Mouse (Mus musculus) limb, embryonic 11.5 days (tissue): ENCODE results near the gene Rgl3. TPM values are rescaled to one million over a fixed set of nuclear protein-coding genes. Genes with fewer than 3 reads are reported as not detected.

Experiments
- ATAC-seq: fragments of 200-750 bp; cut with Nextera tagmentation; 2 replicates; pipeline ENCODE4 v1.8.0; 2017; ENCODE audit warnings: low read depth; ENCODE audit not compliant: insufficient number of reproducible peaks, low FRiP score, low TSS enrichment
- DNase-seq: peaks from one replicate; pipeline ENCODE4 v3.0.0-alpha.2; 2015; ENCODE audit warnings: low spot score
- H3K27ac ChIP-seq: fragments of 300-500 bp; sonication (generic); replicated peaks from 2 replicates; pipeline ENCODE4 v1.5.1; 2014; ENCODE audit warnings: low read depth, mild to moderate bottlenecking, low read length
- H3K27me3 ChIP-seq: fragments of 300-500 bp; sonication (generic); 2 replicates; pipeline ENCODE4 v1.6.1; 2014; ENCODE audit warnings: mild to moderate bottlenecking, low read length, mixed read lengths; ENCODE audit not compliant: control insufficient read depth, insufficient read depth
- H3K36me3 ChIP-seq: fragments of 300-500 bp; sonication (generic); 2 replicates; pipeline ENCODE4 v1.6.1; 2014; ENCODE audit warnings: mild to moderate bottlenecking, low read length, moderate library complexity, mixed read lengths; ENCODE audit not compliant: control insufficient read depth, insufficient read depth
- H3K4me1 ChIP-seq: fragments of 300-500 bp; sonication (generic); 2 replicates; pipeline ENCODE4 v1.6.1; 2014; ENCODE audit warnings: low read length, mixed read lengths; ENCODE audit not compliant: control insufficient read depth, insufficient read depth
- H3K4me2 ChIP-seq: fragments of 300-500 bp; sonication (generic); 2 replicates; pipeline ENCODE4 v1.6.1; 2014; ENCODE audit warnings: low read depth, mild to moderate bottlenecking, moderate library complexity; ENCODE audit not compliant: severe bottlenecking
- H3K4me3 ChIP-seq: fragments of 300-500 bp; sonication (generic); 2 replicates; pipeline ENCODE4 v1.5.1; 2014; ENCODE audit warnings: low read depth, low read length
- H3K9ac ChIP-seq: fragments of 300-500 bp; sonication (generic); 2 replicates; pipeline ENCODE4 v1.6.1; 2014; ENCODE audit warnings: mild to moderate bottlenecking, low read length
- H3K9me3 ChIP-seq: fragments of 300-500 bp; sonication (generic); 2 replicates; pipeline ENCODE4 v1.6.1; 2016; ENCODE audit warnings: low read length; ENCODE audit not compliant: control insufficient read depth
- WGBS: fragments of 180-500 bp; shearing (Covaris S2); extraction: QIAGEN DNeasy Blood & Tissue Kit; methylation state at CpG from one replicate; pipeline ENCODE4 v1.1.7; 2014; 5-methylcytosine and 5-hydroxymethylcytosine counted together
- polyA plus RNA-seq: library from polyadenylated mRNA; unstranded; fragments of >200 nt; fragmentation: Nextera tagmentation; extraction: Ambion mirVana; gene quantifications from 2 replicates; pipeline ENCODE4 v1.2.1, GENCODE M21; 2014

Gene Rgl3
- polyA plus RNA-seq, 1 experiment from 2014 or later = 1.6 TPM

- H3K27me3 ChIP-seq = no peaks in the 10 kb centered on the region
- no peaks in the 10 kb centered on the region for H3K9me3 ChIP-seq
- 0 out of 2 replicates have a peak overlapping the region, but pooled peaks have one; percentile 12 for H3K27ac ChIP-seq
- DNase-seq = no peak
- H3K36me3 ChIP-seq = peaks cover 3% of the 10 kb centered on the region; the same call in 1 of the 2 replicates
- H3K4me3 ChIP-seq = peak overlapping the region; percentile 50
- H3K4me2 ChIP-seq = peak overlapping the region; percentile 58
- H3K4me1 ChIP-seq = 0 out of 2 replicates have a peak, but pooled peaks cover 8% of the 10 kb centered on the region
- ATAC-seq = no peak
- 4% methylated on average over 6 of the region's 6 CpGs for WGBS
- H3K9ac ChIP-seq = peak overlapping the region; percentile 56
These were observed 62.5 kb downstream of the Rgl3 start for GRCm38 (mm10) chr9:21926784-21927183.

GRCm38 (mm10) chr9:21926155-21926554 is 63.1 kb downstream of the Rgl3 start:
- ATAC-seq = no peak
- peaks cover 3% of the 10 kb centered on the region; the same call in 1 of the 2 replicates for H3K36me3 ChIP-seq
- H3K4me2 ChIP-seq = peak overlapping the region; percentile 58

GRCm38 (mm10) chr9:21925506-21925905 is 63.7 kb downstream of the Rgl3 start:
- Histone ChIP-seq H3K9me3 (no peaks in the 10 kb centered on the region), H3K4me2 (no peak overlapping the region), H3K27me3 (no peaks in the 10 kb centered on the region), H3K4me3 (no peak overlapping the region), H3K9ac (no peak overlapping the region), H3K36me3 (peaks cover 3% of the 10 kb centered on the region; the same call in 1 of the 2 replicates), H3K27ac (no peak overlapping the region), H3K4me1 (0 out of 2 replicates have a peak, but pooled peaks cover 8% of the 10 kb centered on the region)
- no peak for ATAC-seq
- DNase-seq = no peak
- WGBS = 93% methylated on average over 1 of the region's 1 CpGs

More at GRCm38 (mm10) chr9:21926155-21926554, 63.1 kb downstream of the Rgl3 start:
- no peaks in the 10 kb centered on the region for H3K27me3 ChIP-seq
- H3K9me3 ChIP-seq = no peaks in the 10 kb centered on the region
- DNase-seq = no peak
- H3K4me1 ChIP-seq = 0 out of 2 replicates have a peak, but pooled peaks cover 8% of the 10 kb centered on the region
- WGBS = 74% methylated on average over 6 of the region's 6 CpGs
- H3K4me3 ChIP-seq = 0 out of 2 replicates have a peak overlapping the region, but pooled peaks have one; percentile 50
- H3K27ac ChIP-seq = no peak overlapping the region
- H3K9ac ChIP-seq = no peak overlapping the region; the same call in 1 of the 2 replicates

GRCm38 (mm10) chr9:21925034-21925433 is 64.2 kb downstream of the Rgl3 start:
- Histone ChIP-seq H3K9me3 (no peaks in the 10 kb centered on the region), H3K4me3 (no peak overlapping the region), H3K4me1 (0 out of 2 replicates have a peak, but pooled peaks cover 8% of the 10 kb centered on the region), H3K9ac (no peak overlapping the region), H3K27ac (no peak overlapping the region), H3K27me3 (no peaks in the 10 kb centered on the region), H3K4me2 (no peak overlapping the region), H3K36me3 (peaks cover 3% of the 10 kb centered on the region; the same call in 1 of the 2 replicates)
- no peak for ATAC-seq
- DNase-seq = no peak
- 96% methylated on average over 3 of the region's 3 CpGs for WGBS

GRCm38 (mm10) chr9:21924099-21924493 is 65.2 kb downstream of the Rgl3 start:
- Histone ChIP-seq H3K4me3 (no peak overlapping the region), H3K9ac (no peak overlapping the region), H3K4me2 (no peak overlapping the region), H3K4me1 (0 out of 2 replicates have a peak, but pooled peaks cover 8% of the 10 kb centered on the region), H3K27me3 (no peaks in the 10 kb centered on the region), H3K9me3 (no peaks in the 10 kb centered on the region), H3K27ac (no peak overlapping the region), H3K36me3 (peaks cover 3% of the 10 kb centered on the region; the same call in 1 of the 2 replicates)
- DNase-seq = no peak
- ATAC-seq = no peak
- 88% methylated on average over 6 of the region's 6 CpGs for WGBS

- Histone ChIP-seq H3K9me3 (no peaks in the 10 kb centered on the region), H3K27ac (no peak overlapping the region), H3K4me2 (no peak overlapping the region), H3K4me1 (0 out of 2 replicates have a peak, but pooled peaks cover 8% of the 10 kb centered on the region), H3K27me3 (no peaks in the 10 kb centered on the region), H3K4me3 (no peak overlapping the region), H3K9ac (no peak overlapping the region), H3K36me3 (peaks cover 3% of the 10 kb centered on the region; the same call in 1 of the 2 replicates)
- WGBS = 76% methylated on average over 3 of the region's 3 CpGs
- DNase-seq = no peak
- no peak for ATAC-seq
These were observed 65.7 kb downstream of the Rgl3 start for GRCm38 (mm10) chr9:21923490-21924098.

- H3K27ac ChIP-seq = no peak overlapping the region
- H3K9ac ChIP-seq = no peak overlapping the region
These were observed 66.2 kb downstream of the Rgl3 start for GRCm38 (mm10) chr9:21923036-21923435.

More at GRCm38 (mm10) chr9:21923036-21923435, 66.2 kb downstream of the Rgl3 start:
- Histone ChIP-seq H3K27me3 (no peaks in the 10 kb centered on the region), H3K4me1 (0 out of 2 replicates have a peak, but pooled peaks cover 8% of the 10 kb centered on the region), H3K4me2 (no peak overlapping the region), H3K9me3 (no peaks in the 10 kb centered on the region), H3K4me3 (no peak overlapping the region), H3K36me3 (peaks cover 3% of the 10 kb centered on the region; the same call in 1 of the 2 replicates)
- ATAC-seq (no peak), DNase-seq (no peak)
- 87% methylated on average over 4 of the region's 4 CpGs for WGBS
